Mouse (Mus musculus): Measurements from ENCODE around the gene Gm17018. TPM values are rescaled to one million over a fixed set of nuclear protein-coding genes. Genes with fewer than 3 reads are reported as not detected.
A peak's percentile ranks its signal among the peaks of the same experiment; 100 is the strongest.

The Gm17018 gene
- 28.3 and 29.3 TPM in 2 replicates for polyA plus RNA-seq (2015; fragmentation: Nextera tagmentation; extraction: Ambion mirVana)

DNA sequence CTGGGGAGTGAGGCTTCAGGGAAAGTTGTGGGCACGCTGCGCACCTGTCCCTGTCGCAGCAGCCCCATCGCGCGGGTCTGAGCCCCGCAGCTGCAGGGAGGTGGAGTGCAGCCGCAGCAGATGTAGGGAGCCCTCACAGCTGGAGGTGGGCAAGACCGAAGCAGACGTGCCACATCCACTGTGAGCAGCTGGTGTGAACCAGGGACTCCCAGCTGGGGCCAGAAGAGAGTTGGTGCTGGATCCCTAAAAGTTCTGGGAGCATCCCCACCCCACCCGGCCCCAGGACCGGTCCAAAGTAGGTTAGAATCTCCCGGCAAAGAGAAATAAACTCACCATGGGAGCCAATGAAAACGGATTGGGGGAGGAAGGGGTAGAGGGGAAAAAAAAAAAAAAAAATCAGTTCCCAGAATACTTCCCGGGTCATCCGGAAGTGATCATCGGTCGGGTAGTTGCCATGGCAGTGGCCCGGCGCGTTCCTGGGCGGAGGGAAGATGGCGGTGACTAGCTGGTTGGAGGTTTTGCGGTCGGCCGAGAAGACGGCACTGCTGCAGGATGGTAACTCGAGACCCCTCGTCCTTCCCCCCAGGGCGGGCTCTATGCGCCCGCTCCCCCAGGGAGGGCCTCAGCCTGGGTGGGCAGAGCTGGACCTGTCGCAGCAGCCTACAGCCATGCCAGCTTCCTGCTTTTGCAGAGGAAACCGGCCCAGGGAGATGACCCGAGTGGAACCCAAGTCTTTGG is at the start of gene Gm17018, which contains the start of gene Poll:
Gene Gm17018 (plus strand): TSS at position 463 of the 738 bp plus-strand sequence.
Gene Poll (minus strand): TSS at position 379 of the 738 bp plus-strand sequence.
- Histone ChIP-seq H3K4me3 (peak within 1 kb of the TSS; percentile 90), H3K9ac (peak within 1 kb of the TSS; percentile 88), H3K4me1 (replicated peaks) (peaks cover 17% of the 10 kb centered on the region), H3K9me3 (replicated peaks) (no peaks in the 10 kb centered on the region), H3K36me3 (peaks cover 7% of the 10 kb centered on the region; the same call in 1 of the 2 replicates), H3K27ac (peak within 1 kb of the TSS; percentile 71), H3K27me3 (no peaks in the 10 kb centered on the region), H3K4me2 (peak within 1 kb of the TSS; percentile 97)
- peak; percentile 83 for ATAC-seq (replicated peaks; ENCODE audit: insufficient number of reproducible peaks, insufficient read depth, low FRiP score, low read depth)
- under 1% methylated on average over 35 of the region's 35 CpGs for WGBS

DNA sequence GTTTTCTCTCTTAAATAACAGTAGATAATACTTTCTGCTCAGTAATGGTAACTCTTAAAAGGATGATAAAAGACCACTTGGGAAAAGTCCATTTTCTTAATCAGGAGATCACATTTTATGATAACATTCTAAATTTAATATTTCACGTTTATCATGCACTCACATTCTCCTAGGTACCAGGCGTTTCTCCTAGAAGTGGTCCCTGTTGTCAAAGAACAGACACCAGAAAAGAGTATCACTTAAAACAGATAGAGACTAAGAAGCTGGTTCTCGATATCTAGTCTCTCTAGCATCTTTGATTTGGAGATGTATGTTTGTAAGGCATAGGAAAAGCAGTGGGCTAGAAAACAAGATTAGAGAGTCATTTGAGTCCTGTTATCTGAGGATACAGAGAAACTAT is 49.7 kb upstream of the Gm17018 start:
- H3K36me3 ChIP-seq: peaks cover 22% of the 10 kb centered on the region; the same call in 1 of the 2 replicates
- no peak overlapping the region for H3K4me2 ChIP-seq
- WGBS: 65% methylated on average over 3 of the region's 3 CpGs
- no peaks in the 10 kb centered on the region for H3K27me3 ChIP-seq
- H3K9me3 ChIP-seq (replicated peaks): no peaks in the 10 kb centered on the region
- H3K9ac ChIP-seq: no peak overlapping the region
- no peak overlapping the region for H3K27ac ChIP-seq
- peaks cover 15% of the 10 kb centered on the region for H3K4me1 ChIP-seq (replicated peaks)
- ATAC-seq (replicated peaks; ENCODE audit: insufficient number of reproducible peaks, insufficient read depth, low FRiP score, low read depth): no peak
- H3K4me3 ChIP-seq: no peak overlapping the region

DNA sequence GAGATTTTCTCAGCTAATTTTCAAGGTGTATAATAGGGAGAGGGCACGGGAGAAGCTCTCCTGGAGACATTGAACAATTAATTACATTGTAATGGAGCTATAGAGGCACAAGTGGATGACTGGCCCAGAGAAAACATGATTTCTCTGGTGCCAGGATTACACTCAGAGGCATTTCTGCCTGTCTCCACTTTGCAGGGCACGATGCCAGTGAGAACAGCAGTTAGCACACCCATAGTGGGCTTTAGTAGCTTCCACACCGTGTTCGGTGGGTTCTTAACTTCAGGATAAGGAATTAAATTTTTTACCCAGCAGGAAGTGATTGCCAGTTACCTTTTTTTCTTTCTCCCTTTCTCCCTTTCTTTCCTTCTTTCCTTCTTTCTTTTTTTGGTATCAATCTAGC is 49.0 kb upstream of the Gm17018 start:
- WGBS: 71% methylated on average over 4 of the region's 4 CpGs
- no peak for ATAC-seq (replicated peaks; ENCODE audit: insufficient number of reproducible peaks, insufficient read depth, low FRiP score, low read depth)
- H3K9me3 ChIP-seq (replicated peaks): no peaks in the 10 kb centered on the region

DNA sequence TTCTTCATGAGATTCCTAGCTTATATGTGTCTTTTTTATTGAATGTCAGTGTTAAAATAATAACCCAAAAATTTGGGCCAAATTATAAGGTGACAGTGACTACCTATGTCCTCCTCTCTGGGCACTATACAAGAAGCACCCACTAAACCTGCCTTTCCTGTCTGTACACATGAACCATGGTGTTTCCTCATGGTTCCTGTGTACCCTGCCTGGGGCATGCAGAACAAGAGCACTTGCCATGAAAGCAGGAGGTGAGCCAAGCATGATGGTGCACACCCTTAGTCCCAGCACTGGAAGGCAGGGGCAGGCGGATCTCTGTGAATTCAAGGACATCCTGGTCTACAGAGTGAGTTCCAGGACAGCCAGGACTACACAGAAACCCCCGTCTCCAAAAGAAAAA is 45.1 kb upstream of the Gm17018 start:
- H3K9me3 ChIP-seq (replicated peaks): no peaks in the 10 kb centered on the region
- ATAC-seq (replicated peaks; ENCODE audit: insufficient number of reproducible peaks, insufficient read depth, low FRiP score, low read depth): no peak
- WGBS: 83% methylated on average over 2 of the region's 2 CpGs
- no peaks in the 10 kb centered on the region for H3K4me1 ChIP-seq (replicated peaks)
- H3K4me2 ChIP-seq: no peak overlapping the region
- H3K36me3 ChIP-seq: peaks cover 54% of the 10 kb centered on the region; the same call in 1 of the 2 replicates
- no peak overlapping the region for H3K27ac ChIP-seq
- no peaks in the 10 kb centered on the region for H3K27me3 ChIP-seq
- H3K4me3 ChIP-seq: no peak overlapping the region
- H3K9ac ChIP-seq: no peak overlapping the region

More for the DNA sequence above, 49.0 kb upstream of the Gm17018 start:
- no peaks in the 10 kb centered on the region for H3K27me3 ChIP-seq
- H3K9ac ChIP-seq: no peak overlapping the region
- no peak overlapping the region for H3K4me3 ChIP-seq
- H3K36me3 ChIP-seq: peaks cover 29% of the 10 kb centered on the region; the same call in 1 of the 2 replicates
- H3K27ac ChIP-seq: no peak overlapping the region
- H3K4me2 ChIP-seq: no peak overlapping the region
- peaks cover 15% of the 10 kb centered on the region for H3K4me1 ChIP-seq (replicated peaks)

DNA sequence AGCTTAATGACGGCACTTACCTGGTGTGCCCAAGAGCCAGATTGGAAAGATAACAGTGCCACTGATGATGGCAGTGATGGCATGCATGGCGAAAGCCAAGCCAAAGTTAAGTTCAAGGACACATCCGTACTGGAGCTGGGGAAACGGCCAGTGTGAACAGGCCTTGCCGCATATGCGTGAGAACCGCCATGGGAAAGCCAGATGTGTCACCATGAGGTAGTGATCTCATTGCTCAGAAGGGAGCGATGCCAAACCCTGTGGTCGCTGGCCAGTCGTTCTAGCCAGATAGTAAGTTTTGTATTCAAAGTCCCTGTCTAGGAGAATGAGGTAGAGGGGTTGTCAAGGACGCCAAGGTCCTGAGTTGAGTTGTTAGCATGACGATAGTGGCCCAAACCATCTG is 44.2 kb upstream of the Gm17018 start:
- ATAC-seq (replicated peaks; ENCODE audit: insufficient number of reproducible peaks, insufficient read depth, low FRiP score, low read depth): no peak
- Histone ChIP-seq H3K9ac (no peak overlapping the region), H3K9me3 (replicated peaks) (no peaks in the 10 kb centered on the region), H3K4me3 (no peak overlapping the region), H3K27me3 (no peaks in the 10 kb centered on the region), H3K4me2 (no peak overlapping the region), H3K36me3 (peaks cover 56% of the 10 kb centered on the region; the same call in 1 of the 2 replicates), H3K27ac (no peak overlapping the region), H3K4me1 (replicated peaks) (no peaks in the 10 kb centered on the region)
- 90% methylated on average over 12 of the region's 12 CpGs for WGBS

DNA sequence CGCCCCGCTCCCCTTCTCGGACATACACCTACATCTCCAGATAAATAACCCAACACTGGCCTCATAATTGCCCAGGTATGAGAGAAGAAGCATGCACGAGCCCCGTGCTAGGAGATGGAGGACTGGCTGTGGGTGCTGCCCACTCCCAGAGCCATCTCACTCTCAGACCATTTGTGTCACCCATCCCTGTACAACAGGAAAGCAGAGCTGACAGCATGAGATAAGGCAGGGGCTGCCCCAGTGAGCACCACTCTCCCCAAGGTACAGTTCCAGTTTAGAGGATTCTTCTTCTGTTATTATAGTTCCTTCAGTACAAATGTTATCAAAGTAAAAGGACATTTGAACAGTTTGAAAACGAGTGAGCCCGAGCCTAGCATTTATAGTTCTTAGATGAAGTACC is 33.0 kb upstream of the Gm17018 start:
- Histone ChIP-seq H3K4me3 (no peak overlapping the region), H3K27me3 (no peaks in the 10 kb centered on the region), H3K27ac (no peak overlapping the region), H3K9me3 (replicated peaks) (no peaks in the 10 kb centered on the region), H3K36me3 (peaks cover 20% of the 10 kb centered on the region), H3K9ac (no peak overlapping the region), H3K4me2 (no peak overlapping the region), H3K4me1 (replicated peaks) (peaks cover 28% of the 10 kb centered on the region)
- no peak for ATAC-seq (replicated peaks; ENCODE audit: insufficient number of reproducible peaks, insufficient read depth, low FRiP score, low read depth)
- 64% methylated on average over 7 of the region's 7 CpGs for WGBS

DNA sequence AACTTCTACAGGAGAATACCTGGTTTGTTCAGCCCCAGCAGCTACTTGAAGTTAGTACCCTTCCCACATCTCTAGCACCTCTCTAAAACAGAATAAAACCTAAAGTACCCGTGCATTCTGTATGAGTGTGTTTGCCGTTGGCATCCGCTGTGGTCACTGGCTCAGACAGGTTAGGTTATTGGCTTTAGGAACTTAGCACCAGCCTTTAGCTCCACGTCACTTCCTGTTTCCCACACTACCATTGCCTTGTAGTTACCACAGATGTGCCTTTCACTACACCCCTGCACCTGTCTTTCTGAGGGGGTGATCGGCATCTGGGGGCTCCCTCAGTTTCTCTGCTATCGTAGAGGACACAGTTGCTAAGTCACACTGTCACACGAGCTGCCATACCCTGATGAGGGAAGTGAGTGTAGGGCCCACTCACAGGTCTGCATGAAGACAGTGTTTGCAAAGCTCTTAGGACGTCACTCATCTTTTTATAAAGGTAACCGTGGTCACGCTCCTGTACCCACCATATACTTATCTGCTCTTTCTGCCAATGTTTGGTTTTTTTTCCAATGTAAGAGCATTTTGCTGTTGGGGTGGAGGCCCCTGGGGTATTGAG is 32.4 kb upstream of the Gm17018 start:
- no peaks in the 10 kb centered on the region for H3K9me3 ChIP-seq (replicated peaks)
- peaks cover 28% of the 10 kb centered on the region for H3K4me1 ChIP-seq (replicated peaks)
- peak overlapping the region; percentile 3; the same call in 1 of the 2 replicates for H3K27ac ChIP-seq
- no peak overlapping the region for H3K4me3 ChIP-seq
- H3K27me3 ChIP-seq: no peaks in the 10 kb centered on the region
- H3K9ac ChIP-seq: no peak overlapping the region
- H3K4me2 ChIP-seq: no peak overlapping the region
- peaks cover 20% of the 10 kb centered on the region for H3K36me3 ChIP-seq
- WGBS: 81% methylated on average over 10 of the region's 10 CpGs
- ATAC-seq (replicated peaks; ENCODE audit: insufficient number of reproducible peaks, insufficient read depth, low FRiP score, low read depth): no peak

DNA sequence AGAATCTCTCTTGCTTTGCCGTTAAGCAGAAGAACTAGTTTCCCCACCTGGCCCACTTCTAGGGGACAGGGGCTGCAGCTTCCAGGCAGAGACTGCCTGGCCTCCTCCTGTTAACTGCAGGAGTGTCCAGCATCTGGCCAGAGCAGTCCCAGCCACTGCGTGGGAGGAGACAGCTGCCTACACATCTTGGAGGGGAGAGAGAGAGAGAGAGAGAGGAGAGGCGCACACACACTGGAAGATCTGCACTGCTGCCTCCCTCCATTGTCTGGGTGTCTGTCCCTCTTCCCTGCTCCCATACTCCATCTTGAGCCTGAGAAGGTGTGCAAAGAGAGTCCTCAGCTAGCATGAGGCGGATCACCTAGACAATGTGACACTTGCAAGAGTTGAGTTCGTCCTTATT is 31.1 kb upstream of the Gm17018 start:
- H3K4me1 ChIP-seq (replicated peaks): peaks cover 31% of the 10 kb centered on the region
- ATAC-seq (replicated peaks; ENCODE audit: insufficient number of reproducible peaks, insufficient read depth, low FRiP score, low read depth): no peak
- WGBS: 61% methylated on average over 5 of the region's 5 CpGs
- peak overlapping the region; percentile 81 for H3K27ac ChIP-seq
- no peak overlapping the region for H3K9ac ChIP-seq
- no peaks in the 10 kb centered on the region for H3K9me3 ChIP-seq (replicated peaks)
- peaks cover 20% of the 10 kb centered on the region for H3K36me3 ChIP-seq
- no peaks in the 10 kb centered on the region for H3K27me3 ChIP-seq
- no peak overlapping the region for H3K4me2 ChIP-seq
- H3K4me3 ChIP-seq: no peak overlapping the region

DNA sequence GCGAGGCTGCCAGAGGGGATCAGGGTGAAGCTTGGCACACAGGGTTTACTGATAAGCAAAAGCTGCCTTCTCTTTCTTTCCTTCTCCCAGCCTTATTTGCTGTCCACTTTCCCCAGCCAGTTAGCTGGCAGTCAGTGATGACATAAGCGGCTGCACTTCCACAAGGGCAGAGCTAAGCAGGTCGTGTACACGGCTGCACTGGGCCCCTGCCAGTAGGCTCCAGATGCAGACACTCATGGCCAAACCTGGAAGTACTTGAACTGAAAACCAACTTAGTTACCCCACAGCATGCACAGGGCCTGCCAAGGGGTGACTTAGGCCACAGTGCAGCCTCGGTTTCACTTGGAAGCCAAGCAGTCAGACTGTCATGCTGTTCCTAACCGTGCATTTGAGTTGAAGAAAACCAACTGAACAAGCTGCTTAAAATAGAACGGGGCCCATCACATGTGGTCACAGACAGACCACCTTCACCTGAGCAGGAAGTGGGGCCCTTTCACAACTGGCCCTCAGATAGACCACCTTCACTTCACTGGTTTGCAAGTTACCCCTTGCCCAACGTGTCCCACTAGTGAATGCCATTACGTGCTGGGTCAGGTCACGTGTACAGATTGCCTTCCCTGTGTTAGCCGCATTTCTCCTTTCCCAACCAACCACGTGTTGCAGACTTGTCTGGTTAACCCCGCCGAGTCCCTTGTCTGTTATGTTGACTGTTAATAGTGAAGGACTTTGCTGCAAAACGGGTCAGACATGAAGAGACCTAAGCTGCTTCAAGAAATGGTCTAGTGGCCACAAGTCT is 30.0 kb upstream of the Gm17018 start:
- ATAC-seq (replicated peaks; ENCODE audit: insufficient number of reproducible peaks, insufficient read depth, low FRiP score, low read depth): peak; percentile 70
- Histone ChIP-seq H3K27me3 (no peaks in the 10 kb centered on the region), H3K4me3 (no peak overlapping the region), H3K36me3 (peaks cover 20% of the 10 kb centered on the region), H3K27ac (peak overlapping the region; percentile 81), H3K4me2 (no peak overlapping the region), H3K9me3 (replicated peaks) (no peaks in the 10 kb centered on the region), H3K9ac (peak overlapping the region; percentile 34; the same call in 1 of the 2 replicates), H3K4me1 (replicated peaks) (peaks cover 33% of the 10 kb centered on the region)
- WGBS: 45% methylated on average over 15 of the region's 15 CpGs

DNA sequence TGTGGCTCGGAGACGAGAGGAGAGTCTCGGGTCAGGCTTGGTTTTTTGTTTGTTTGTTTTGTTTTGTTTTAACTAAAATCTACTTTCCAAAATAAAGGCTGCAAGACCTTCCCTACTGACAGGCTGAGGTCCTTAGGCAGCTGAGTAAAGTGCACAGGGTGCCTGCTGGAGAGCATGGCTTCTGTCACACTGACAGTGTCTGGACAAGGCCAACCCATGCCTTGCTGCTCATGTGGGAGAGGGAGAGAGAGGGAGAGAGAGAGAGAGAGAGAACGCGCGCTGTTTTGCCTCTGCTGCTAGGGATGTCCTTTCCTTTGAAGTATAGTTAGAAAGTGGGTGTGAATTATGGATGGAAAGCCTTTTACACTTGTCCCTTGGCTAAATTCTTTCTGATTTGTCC is 28.9 kb upstream of the Gm17018 start:
- 0 out of 2 replicates have a peak, but pooled peaks have one; percentile 54 for ATAC-seq (replicated peaks; ENCODE audit: insufficient number of reproducible peaks, insufficient read depth, low FRiP score, low read depth)
- Histone ChIP-seq H3K4me2 (no peak overlapping the region), H3K4me1 (replicated peaks) (peaks cover 33% of the 10 kb centered on the region), H3K36me3 (peaks cover 20% of the 10 kb centered on the region), H3K9ac (no peak overlapping the region), H3K9me3 (replicated peaks) (no peaks in the 10 kb centered on the region), H3K4me3 (no peak overlapping the region), H3K27me3 (no peaks in the 10 kb centered on the region), H3K27ac (peak overlapping the region; percentile 81)
- WGBS: 41% methylated on average over 6 of the region's 6 CpGs

DNA sequence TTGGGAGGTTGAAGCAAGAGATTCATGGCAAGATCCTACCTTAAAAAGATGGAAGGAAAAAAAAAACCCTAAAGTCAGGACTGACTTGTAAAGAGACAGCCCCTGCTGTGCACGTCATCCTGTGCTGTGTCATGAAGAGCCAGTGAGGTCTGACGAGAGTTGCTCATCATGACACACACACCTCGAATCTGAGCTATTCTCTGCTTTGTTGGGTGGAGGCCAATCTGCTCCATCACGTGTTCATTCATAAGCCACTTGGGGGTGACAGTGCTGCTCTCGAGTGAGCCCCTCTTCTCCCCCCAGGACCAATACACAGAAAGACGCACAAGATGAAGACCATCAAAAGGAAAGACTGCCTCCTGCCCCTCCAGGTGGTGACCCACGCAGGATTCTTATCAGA is 26.8 kb upstream of the Gm17018 start:
- H3K36me3 ChIP-seq: peaks cover 1% of the 10 kb centered on the region; the same call in 1 of the 2 replicates
- ATAC-seq (replicated peaks; ENCODE audit: insufficient number of reproducible peaks, insufficient read depth, low FRiP score, low read depth): no peak
- H3K4me2 ChIP-seq: no peak overlapping the region
- H3K27ac ChIP-seq: no peak overlapping the region
- peaks cover 33% of the 10 kb centered on the region for H3K4me1 ChIP-seq (replicated peaks)
- no peak overlapping the region for H3K9ac ChIP-seq
- no peak overlapping the region for H3K4me3 ChIP-seq
- no peaks in the 10 kb centered on the region for H3K9me3 ChIP-seq (replicated peaks)
- peaks cover 4% of the 10 kb centered on the region; the same call in 1 of the 2 replicates for H3K27me3 ChIP-seq
- WGBS: 52% methylated on average over 7 of the region's 7 CpGs

Measured in heart, embryonic 15.5 days (tissue).